Mouse (Mus musculus): ENCODE measurements around the gene Fam78a.

DNA sequence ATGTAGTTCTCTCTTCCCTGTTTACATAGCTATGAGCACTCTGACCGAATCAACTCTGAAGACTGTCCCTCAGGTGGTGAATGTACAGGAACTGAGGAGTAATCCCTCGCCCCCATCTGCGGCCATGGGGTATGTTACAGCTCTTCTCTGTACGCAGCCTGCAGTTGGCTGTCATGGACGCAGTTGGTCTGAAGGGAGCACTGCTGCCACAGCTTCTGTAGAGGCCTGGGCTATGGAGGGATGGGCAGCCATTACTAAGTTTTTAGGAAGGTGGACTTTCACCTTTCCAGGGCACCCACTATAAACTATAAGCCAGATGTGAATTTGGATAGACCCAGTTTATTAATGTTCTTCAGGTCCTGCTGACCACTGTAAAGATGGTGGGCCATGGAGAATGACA lies 64.4 kb downstream of the Fam78a start:
- TF ChIP-seq UBTF (IDR thresholded peaks at IDR 0.05; ENCODE audit: borderline replicate concordance, insufficient read depth, low read depth, low read length) (no peak), BHLHE40 (IDR thresholded peaks at IDR 0.05; ENCODE audit: borderline replicate concordance, low read depth, low read length) (no peak), KAT2A (conservative IDR thresholded peaks at IDR 0.05; ENCODE audit: low read depth, low read length) (no peak), MYC (IDR thresholded peaks at IDR 0.05; ENCODE audit: low read depth, low read length) (no peak), POLR2A (IDR thresholded peaks at IDR 0.05; ENCODE audit: control insufficient read depth in 1 of 2, insufficient read depth in 1 of 2, low read depth in 1 of 2, low read length in 2 of 2, poor library complexity in 1 of 2) (no peak), TCF12 (IDR thresholded peaks at IDR 0.05; ENCODE audit: low read depth, low read length) (no peak), TBP (IDR thresholded peaks at IDR 0.05; ENCODE audit: low read depth, low read length) (no peak), CTCF (IDR thresholded peaks at IDR 0.05 in 2 of 3, conservative IDR thresholded peaks at IDR 0.05 in 1 of 3; ENCODE audit: control insufficient read depth in 1 of 3, insufficient read depth in 1 of 3, low read depth in 2 of 3, low read length in 3 of 3, poor library complexity in 1 of 3, severe bottlenecking in 1 of 3) (no peak), EP300 (IDR thresholded peaks at IDR 0.05; ENCODE audit: low read depth in 1 of 2, low read length in 2 of 2) (no peak), ZC3H11A (IDR thresholded peaks at IDR 0.05; ENCODE audit: low read depth, low read length) (no peak), MAX (IDR thresholded peaks at IDR 0.05; ENCODE audit: low read length) (no peak), CHD2 (IDR thresholded peaks at IDR 0.05; ENCODE audit: low read length) (no peak), JUND (IDR thresholded peaks at IDR 0.05; ENCODE audit: low read depth, low read length) (no peak)

Measured in MEL (cell line).